Mouse (Mus musculus): ENCODE data around the gene Slc7a5. TPM values are rescaled to one million over a fixed set of nuclear protein-coding genes. Genes with fewer than 3 reads are reported as not detected.

Gene Slc7a5
- polyA plus RNA-seq, 1 experiment, result 0.67 TPM

DNA sequence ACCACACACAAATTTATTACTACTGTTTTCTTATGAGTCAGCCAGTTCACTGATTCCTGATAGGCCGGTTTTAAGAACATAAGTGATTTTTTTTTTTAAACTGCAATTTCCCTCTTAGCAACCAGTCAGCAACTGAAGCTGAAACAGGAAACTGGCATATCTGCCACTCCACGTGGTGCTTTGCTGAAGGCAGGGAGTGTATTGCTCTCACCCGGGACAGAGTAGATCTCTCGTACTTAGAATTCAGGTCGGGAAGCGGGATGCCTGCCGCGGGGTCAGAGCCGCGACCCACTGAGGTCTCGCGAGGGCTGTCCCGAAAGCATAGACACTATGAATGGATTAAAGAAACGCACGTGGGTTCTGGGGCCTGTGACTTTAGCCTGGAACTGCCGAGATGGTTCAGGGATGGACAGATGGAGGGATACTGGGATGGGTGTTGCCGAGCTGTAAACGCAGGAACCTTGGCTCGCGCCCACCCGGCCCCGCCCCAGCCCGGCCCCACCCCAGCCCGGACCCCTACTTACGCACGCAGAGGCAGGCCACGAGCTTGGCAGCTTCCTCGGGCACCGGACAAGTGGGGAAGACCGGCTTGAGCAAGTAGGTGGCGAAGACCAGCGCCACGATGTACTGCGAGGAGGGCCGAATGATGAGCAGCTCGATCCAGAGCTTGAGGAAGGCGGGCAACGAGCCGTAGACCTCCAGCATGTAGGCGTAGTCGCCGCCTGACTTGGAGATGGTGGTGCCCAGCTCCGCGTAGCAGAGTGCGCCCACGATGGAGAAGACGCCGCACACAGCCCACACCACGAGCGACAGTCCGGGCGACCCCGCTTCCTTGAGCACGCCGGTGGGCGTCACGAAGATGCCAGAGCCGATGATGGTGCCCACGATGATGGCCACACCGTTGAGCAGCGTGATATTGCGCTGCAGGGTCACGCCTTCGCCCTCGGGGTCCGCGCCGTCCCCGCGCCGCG lies 667 bp downstream of the Slc7a5 start:
- Histone ChIP-seq H3K27ac (replicated peaks; ENCODE audit: low read depth, low read length) (no peak overlapping the region), H3K4me3 (ENCODE audit: insufficient read depth, low read depth, low read length) (peak overlapping the region; percentile 60)

GRCm38 (mm10) chr8:121905864-121906263 lies 1.6 kb downstream of the Slc7a5 start:
- no peak overlapping the region for H3K27ac ChIP-seq (replicated peaks; ENCODE audit: low read depth, low read length)
- H3K4me3 ChIP-seq (ENCODE audit: insufficient read depth, low read depth, low read length), result peak overlapping the region; percentile 9; the same call in 1 of the 2 replicates
- H3K4me1 ChIP-seq (ENCODE audit: control insufficient read depth, insufficient read depth, insufficient read length, low read length), result peaks cover 2% of the 10 kb centered on the region; the same call in 1 of the 2 replicates

More for the DNA sequence above, 667 bp downstream of the Slc7a5 start:
- H3K4me1 ChIP-seq (ENCODE audit: control insufficient read depth, insufficient read depth, insufficient read length, low read length), result peaks cover 2% of the 10 kb centered on the region; the same call in 1 of the 2 replicates

GRCm38 (mm10) chr8:121905420-121905819 lies 2.1 kb downstream of the Slc7a5 start:
- no peak overlapping the region for H3K4me3 ChIP-seq (ENCODE audit: insufficient read depth, low read depth, low read length)
- no peak overlapping the region for H3K27ac ChIP-seq (replicated peaks; ENCODE audit: low read depth, low read length)
- peaks cover 2% of the 10 kb centered on the region; the same call in 1 of the 2 replicates for H3K4me1 ChIP-seq (ENCODE audit: control insufficient read depth, insufficient read depth, insufficient read length, low read length)

DNA sequence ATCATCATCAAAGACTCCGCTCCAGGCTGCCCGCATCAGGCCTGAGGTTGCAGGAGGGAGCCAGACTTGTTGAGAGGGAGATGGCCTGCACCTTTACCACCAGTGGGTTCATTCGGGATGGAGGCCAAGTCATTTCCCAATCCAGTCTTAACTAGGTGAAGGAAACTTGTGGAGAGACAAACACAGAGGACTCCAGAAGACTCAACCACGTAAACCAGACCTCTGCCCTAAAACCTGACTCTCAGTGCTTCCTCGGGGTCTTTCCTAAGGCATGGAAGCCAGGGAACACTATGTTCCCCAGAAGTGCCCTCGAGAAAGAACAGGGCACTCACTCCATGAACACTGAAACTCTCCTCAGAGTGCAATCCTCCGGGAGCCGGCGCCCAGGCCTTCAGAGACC lies 2.5 kb downstream of the Slc7a5 start:
- H3K4me1 ChIP-seq (ENCODE audit: control insufficient read depth, insufficient read depth, insufficient read length, low read length), result peaks cover 2% of the 10 kb centered on the region; the same call in 1 of the 2 replicates

DNA sequence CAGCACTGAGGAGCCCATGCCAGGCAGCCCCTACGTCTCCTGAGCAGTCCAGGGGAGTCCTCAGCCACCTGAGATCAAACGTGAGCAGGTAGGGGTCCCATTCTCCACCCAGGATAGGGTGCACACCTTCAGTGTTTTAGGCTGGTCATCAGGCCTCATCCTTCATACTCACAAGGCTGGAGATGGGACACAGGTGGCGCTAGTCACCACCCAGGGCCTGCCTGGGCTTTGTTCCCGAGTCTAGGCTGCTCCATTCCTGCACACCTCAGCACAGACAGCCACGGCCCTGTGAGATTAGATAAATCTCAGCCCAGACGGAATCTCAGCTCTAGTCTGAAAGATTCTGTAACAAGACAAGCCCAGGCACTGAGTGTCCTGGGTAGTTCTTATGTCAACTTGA lies 3.5 kb downstream of the Slc7a5 start:
- Histone ChIP-seq H3K4me3 (ENCODE audit: insufficient read depth, low read depth, low read length) (no peak overlapping the region), H3K4me1 (ENCODE audit: control insufficient read depth, insufficient read depth, insufficient read length, low read length) (peaks cover 2% of the 10 kb centered on the region; the same call in 1 of the 2 replicates), H3K27ac (replicated peaks; ENCODE audit: low read depth, low read length) (no peak overlapping the region)

More for the DNA sequence above, 2.5 kb downstream of the Slc7a5 start:
- H3K27ac ChIP-seq (replicated peaks; ENCODE audit: low read depth, low read length), result no peak overlapping the region
- H3K4me3 ChIP-seq (ENCODE audit: insufficient read depth, low read depth, low read length), result no peak overlapping the region

DNA sequence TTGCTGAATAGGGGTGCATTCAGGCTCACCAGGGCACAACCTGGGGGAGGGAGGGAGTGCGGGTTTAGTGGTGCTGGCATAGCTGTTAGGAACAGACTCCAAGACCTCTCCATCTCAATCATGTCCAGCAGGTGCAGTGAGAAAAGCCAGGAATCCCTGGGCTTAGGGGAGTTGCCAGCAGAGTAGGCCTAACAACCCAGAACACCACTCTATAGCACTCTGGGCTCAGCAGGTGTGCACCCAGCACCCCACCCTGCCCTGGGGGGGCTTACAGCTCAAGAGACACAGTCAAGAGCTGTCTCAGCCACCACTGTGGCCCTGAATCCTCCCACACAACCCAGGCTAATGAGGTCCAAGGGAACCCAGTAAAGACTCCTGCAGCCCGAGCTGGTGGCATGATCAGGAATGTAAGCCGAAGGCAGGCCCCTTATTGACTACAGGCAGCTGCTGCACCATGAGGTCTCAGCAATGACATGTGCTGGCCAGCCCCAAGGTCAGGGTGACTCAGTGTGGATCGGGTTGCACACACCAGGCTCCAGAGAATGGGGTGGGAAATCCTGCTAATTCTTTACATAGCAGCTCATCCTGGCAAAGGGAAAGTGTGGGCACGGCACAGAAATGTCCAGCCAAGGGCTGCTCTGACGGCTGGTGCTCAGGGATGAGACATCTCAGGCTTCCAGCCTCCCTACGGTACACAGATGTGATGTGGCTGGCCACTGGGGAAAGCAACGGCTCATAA lies 5.8 kb downstream of the Slc7a5 start:
- no peak overlapping the region for H3K4me3 ChIP-seq (ENCODE audit: insufficient read depth, low read depth, low read length)
- peaks cover 2% of the 10 kb centered on the region; the same call in 1 of the 2 replicates for H3K4me1 ChIP-seq (ENCODE audit: control insufficient read depth, insufficient read depth, insufficient read length, low read length)
- H3K27ac ChIP-seq (replicated peaks; ENCODE audit: low read depth, low read length), result no peak overlapping the region

DNA sequence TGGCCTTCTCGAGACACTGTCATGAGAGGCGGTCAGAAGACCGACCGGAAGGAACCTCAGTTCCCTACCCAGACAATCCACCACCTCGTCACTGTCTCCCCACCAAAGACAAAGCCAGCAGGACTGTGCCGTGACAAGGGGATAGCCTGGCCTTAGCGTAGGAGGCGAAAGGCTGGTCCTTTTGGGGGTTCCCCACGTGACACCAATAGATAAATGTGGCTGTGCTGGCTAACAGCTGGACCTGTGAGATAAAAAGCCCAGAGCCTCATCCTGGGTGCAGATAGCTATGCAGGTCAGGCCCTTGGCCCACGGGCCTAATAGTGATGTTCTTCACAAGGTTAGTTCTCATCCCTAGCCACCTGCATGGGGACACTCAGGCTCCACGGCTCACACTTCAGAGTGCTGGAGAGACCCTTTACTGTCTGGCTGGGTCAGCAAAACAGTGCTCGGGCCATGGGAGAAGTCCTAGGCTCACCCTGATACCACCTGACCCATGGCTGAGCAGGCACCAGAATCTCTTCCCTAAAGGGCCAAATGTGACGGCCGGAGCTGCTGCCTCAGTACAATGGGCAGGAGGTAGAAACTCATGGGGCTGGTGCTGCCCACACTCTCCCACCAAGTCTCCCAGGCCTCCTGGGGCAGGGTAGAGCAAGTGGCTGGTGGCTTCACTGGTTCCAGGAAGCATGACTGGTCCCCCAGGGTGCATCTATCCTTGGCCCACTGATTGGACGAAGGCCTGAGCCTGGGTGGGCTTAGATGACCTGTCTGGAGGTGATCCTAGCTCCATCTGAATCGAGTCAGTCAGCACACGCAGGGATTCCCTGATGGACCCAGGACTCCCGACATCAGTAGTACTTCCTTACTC lies 8.1 kb downstream of the Slc7a5 start:
- H3K4me1 ChIP-seq (ENCODE audit: control insufficient read depth, insufficient read depth, insufficient read length, low read length), result peaks cover 6% of the 10 kb centered on the region; the same call in 1 of the 2 replicates
- H3K4me3 ChIP-seq (ENCODE audit: insufficient read depth, low read depth, low read length), result no peak overlapping the region
- H3K27ac ChIP-seq (replicated peaks; ENCODE audit: low read depth, low read length), result no peak overlapping the region

DNA sequence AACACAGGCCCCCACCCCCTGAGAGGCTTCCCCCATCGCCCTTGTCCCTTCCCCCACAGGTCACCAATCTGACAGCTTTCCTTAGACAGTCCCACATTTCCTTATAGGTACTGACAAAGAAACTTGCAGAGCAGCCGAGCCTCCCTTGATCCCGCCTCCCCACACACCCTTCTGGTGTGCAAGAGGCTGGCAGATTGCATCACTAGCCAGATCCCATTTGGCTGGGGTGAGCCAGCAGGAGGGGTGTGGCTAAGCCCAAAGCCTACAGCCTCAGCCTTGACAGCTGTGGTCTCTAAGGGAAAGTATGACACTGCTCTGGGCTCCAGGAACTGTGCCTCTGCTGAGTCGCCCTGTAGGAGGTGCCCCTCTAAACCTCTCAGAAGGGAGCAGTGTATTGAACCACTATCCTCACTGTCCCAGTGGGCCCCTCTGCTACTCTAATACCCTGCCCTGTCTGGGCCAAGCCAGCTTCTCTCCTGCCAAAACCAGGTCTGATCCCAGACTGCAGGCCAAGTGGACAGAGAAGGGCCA lies 9.0 kb downstream of the Slc7a5 start:
- Histone ChIP-seq H3K27ac (replicated peaks; ENCODE audit: low read depth, low read length) (no peak overlapping the region), H3K4me3 (ENCODE audit: insufficient read depth, low read depth, low read length) (no peak overlapping the region), H3K4me1 (ENCODE audit: control insufficient read depth, insufficient read depth, insufficient read length, low read length) (peaks cover 6% of the 10 kb centered on the region; the same call in 1 of the 2 replicates)

DNA sequence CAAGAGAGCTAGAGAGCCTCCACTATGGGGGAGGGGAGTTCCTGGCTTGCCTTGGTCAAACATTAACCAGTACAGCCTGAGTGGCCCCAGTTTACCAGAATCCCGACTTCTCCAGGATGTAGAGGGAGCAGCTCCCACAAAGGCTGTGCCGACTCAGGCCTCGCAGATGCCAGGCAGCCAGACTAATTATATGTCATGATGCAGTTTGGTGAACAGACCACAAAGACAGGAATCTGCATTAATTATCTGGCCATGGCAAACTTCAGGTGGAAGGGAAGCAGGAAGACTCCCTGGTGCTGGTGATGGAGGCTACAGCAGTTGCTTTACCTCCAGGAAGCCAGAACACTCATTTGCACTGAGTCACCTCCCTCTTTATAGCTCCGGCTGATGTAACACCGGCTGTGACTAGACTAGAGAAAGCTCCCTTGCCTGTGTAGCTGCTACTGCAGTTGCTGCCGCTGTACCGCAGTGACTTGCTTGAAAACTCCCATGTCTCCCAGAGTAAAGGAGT lies 9.6 kb downstream of the Slc7a5 start:
- peaks cover 6% of the 10 kb centered on the region; the same call in 1 of the 2 replicates for H3K4me1 ChIP-seq (ENCODE audit: control insufficient read depth, insufficient read depth, insufficient read length, low read length)
- H3K27ac ChIP-seq (replicated peaks; ENCODE audit: low read depth, low read length), result no peak overlapping the region
- no peak overlapping the region for H3K4me3 ChIP-seq (ENCODE audit: insufficient read depth, low read depth, low read length)

DNA sequence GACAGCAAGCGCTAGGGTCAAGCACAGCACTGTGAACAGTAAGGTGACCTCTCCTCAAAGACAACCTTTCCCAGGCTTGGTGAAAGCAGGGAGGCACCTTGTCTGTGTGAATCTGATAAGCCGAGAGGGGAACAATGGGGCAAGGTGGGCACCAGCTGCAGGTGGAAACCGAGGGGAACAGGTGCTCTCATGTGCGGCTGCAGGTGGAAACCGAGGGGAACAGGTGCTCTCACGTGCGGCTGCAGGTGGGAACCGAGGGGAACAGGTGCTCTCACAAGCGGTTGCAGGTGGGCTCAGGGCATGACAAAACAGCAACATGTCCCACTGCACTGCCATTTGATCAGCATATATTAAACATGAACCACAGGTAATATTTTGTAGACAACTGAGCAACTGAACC lies 10.3 kb downstream of the Slc7a5 start:
- Histone ChIP-seq H3K4me1 (ENCODE audit: control insufficient read depth, insufficient read depth, insufficient read length, low read length) (peaks cover 6% of the 10 kb centered on the region; the same call in 1 of the 2 replicates), H3K4me3 (ENCODE audit: insufficient read depth, low read depth, low read length) (no peak overlapping the region), H3K27ac (replicated peaks; ENCODE audit: low read depth, low read length) (no peak overlapping the region)

GRCm38 (mm10) chr8:121896476-121897145 lies 10.9 kb downstream of the Slc7a5 start:
- Histone ChIP-seq H3K4me3 (ENCODE audit: insufficient read depth, low read depth, low read length) (no peak overlapping the region), H3K4me1 (ENCODE audit: control insufficient read depth, insufficient read depth, insufficient read length, low read length) (peaks cover 6% of the 10 kb centered on the region; the same call in 1 of the 2 replicates), H3K27ac (replicated peaks; ENCODE audit: low read depth, low read length) (no peak overlapping the region)

- H3K27ac ChIP-seq (replicated peaks; ENCODE audit: low read depth, low read length), result no peak overlapping the region
- no peak overlapping the region for H3K4me3 ChIP-seq (ENCODE audit: insufficient read depth, low read depth, low read length)
- peaks cover 6% of the 10 kb centered on the region; the same call in 1 of the 2 replicates for H3K4me1 ChIP-seq (ENCODE audit: control insufficient read depth, insufficient read depth, insufficient read length, low read length)
These were observed 11.6 kb downstream of the Slc7a5 start for GRCm38 (mm10) chr8:121895910-121896309.

DNA sequence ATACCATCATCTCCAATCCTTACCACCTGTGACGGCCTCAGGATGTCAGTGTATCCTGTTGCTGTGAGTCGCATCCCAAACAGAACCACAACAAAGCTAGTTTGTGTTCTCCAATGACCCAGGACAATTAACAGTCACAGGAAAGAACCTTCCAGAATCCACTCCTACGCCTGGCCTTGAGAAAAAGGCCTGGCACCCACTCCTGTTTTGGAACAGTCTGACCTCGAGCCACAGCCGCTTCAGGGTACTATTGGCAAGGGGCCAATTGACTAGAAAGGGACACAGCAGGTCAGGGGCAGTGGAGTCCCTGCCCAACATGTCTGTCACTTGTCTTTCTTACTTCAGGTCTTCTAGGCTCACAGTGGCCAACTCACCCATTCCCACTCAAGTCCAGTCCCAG lies 14.6 kb downstream of the Slc7a5 start:
- Histone ChIP-seq H3K4me3 (ENCODE audit: insufficient read depth, low read depth, low read length) (no peak overlapping the region), H3K4me1 (ENCODE audit: control insufficient read depth, insufficient read depth, insufficient read length, low read length) (peaks cover 4% of the 10 kb centered on the region; the same call in 1 of the 2 replicates), H3K27ac (replicated peaks; ENCODE audit: low read depth, low read length) (no peak overlapping the region)
